Mouse (Mus musculus) heart, adult 18-20 months (tissue): ENCODE measurements around the gene Smug1. TPM values are rescaled to one million over a fixed set of nuclear protein-coding genes. Genes with fewer than 3 reads are reported as not detected.
A peak's percentile ranks its signal among the peaks of the same experiment; 100 is the strongest.

ENCODE experiments used
- DNase-seq, 2 experiments: peaks; one replicate each; pipeline ENCODE4 v3.0.0; 2021 to 2022; ENCODE audit warnings: mixed read lengths in 1 of 2
- total RNA-seq, 2 experiments: library from RNA; stranded (reverse); gene quantifications; 2 replicates each; pipeline ENCODE4 v1.2.3; 2021

Gene Smug1
- total RNA-seq, 2 experiments from 2014 or later = 10.9 to 12.9 TPM

DNA sequence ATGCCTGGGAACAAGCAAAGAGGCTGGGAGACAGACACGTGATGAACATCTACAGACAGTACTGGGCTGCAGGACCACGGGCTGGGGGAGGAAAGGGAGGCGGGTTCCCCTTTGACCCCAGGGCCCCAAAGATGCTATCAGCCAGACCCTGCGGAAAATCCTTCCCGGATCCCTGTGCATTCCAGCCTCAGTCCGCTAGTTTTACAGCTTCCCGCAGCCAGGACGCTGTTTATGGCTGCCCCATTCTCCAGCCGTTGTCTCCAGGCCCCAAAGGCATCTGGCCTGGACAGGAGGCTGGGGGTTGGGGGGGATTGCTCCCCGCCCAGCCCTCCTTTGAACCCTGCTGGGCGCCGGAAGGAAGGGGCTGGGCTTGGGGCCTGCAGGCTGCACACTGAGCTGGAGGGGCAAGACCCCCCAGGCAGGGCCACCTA is 10.7 kb upstream of the Smug1 start:
- DNase-seq = no peak

DNA sequence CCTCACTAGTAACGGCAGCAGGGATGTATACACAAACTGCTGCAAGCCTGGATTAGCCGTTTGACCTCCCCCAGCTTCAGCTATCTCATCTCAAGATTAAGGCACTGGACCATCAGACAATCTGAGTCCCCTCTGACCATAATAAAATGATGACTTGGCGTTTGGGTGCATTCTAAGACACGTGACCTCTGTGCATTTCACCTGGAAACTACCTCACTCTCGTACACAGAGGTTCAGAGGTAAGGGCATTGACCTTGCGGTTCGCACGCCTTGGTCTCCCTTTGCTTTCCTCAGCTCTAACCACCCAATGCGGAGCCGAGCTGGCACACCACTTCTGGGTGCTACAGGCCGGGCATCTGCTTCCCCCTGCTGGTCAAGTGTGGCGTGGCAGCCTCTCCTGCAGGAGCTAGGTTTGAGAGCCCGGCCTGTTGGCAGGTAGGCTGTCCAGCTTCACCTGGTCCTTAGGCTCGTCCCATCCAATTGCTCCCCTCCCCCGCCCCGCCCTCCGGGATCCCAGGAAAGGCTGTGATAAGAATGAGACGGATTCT is 10.1 kb upstream of the Smug1 start:
- DNase-seq = peak; percentile 86 to 94

DNA sequence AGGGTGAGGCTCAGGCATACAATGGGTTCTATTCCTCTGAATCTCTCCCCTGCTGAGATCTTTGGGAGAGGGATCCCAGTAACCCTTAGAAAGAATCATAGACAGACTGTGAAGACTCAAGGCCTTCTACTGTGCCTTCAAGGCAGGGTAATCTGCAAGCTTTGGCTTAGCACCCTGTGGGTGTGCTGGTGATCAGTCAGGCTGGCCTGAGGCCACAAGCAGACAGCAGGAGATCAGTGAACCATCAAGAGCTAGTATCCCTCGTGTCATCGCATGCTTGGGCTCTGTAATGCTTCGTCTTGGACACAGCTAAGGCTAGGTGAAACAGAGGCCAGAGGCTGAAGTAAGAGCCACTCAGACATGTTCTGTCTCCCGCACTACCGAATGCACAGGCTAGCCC is 6.4 kb upstream of the Smug1 start:
- no peak for DNase-seq

- DNase-seq = peak; percentile 29 to 63
These were observed 5.6 kb upstream of the Smug1 start for GRCm38 (mm10) chr15:103172537-103172936.

DNA sequence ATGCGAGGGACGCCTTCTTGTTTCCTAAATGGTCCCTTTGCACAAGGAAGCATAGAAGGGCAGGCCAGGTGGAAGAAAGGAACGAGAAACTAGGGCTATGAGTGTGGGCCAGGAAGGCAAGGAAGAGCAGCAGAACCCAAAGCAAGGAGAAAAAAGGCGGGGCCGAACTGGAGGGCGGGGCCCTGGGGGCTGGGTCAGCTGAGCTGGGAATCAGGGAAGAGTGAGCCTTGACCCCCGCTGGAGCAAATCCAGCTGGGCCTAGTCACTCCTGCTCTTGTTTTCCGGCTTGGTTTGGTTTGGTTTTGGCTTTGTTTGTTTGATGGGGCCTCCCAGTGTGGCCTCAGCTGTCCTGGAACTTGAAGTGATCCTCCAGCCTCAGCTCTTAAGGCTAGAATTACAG is 4.4 kb upstream of the Smug1 start:
- DNase-seq = no peak

DNA sequence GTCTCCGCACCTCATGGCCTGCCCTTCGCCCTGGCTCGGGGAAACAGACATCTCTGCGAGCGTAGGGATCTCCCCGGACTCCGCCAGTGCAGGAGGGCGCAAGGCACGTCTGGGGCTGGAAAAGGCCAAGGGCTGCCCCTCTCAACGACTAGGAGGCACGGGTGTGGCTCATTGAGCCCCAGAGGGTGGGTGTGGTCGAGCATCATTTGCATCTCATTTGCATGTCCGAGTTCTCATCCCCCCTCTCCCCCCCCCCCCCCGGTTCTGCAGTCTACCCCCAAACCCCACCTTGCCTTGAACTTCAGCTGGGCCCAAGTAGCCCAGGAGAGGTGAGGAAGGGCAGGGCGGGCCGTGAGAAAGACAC is 3.4 kb upstream of the Smug1 start:
- no peak for DNase-seq

- no peak for DNase-seq
These were observed 2.9 kb upstream of the Smug1 start for GRCm38 (mm10) chr15:103169612-103170315.

- no peak for DNase-seq
These were observed 2.1 kb upstream of the Smug1 start for GRCm38 (mm10) chr15:103168801-103169611.

DNA sequence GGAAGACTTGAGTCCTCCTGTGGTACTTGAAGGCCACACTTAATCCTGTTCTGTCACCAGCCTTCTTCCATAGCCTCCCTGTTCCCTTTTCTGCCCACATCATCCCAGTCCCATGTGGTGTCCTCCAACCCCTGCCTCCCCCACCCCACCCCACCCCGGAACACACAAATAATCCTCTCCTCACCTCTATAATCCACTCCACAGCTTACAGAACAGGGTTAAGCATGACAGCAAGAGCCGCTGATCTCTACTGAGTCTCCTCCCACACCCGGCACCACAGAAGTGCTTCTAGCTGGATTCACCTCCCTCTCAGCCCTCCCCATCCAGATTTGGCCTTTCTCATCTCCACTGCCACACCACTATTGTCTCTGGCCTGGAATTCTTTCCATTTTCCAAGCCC is 894 bp upstream of the Smug1 start:
- DNase-seq = no peak

GRCm38 (mm10) chr15:103165924-103166323 is 968 bp downstream of the Smug1 start:
- DNase-seq = no peak

GRCm38 (mm10) chr15:103165379-103165778 is 1.5 kb downstream of the Smug1 start:
- peak; percentile 87 to 92 for DNase-seq

- peak; percentile 94 to 95 for DNase-seq
These were observed 3.5 kb downstream of the Smug1 start for GRCm38 (mm10) chr15:103163182-103163919.

DNA sequence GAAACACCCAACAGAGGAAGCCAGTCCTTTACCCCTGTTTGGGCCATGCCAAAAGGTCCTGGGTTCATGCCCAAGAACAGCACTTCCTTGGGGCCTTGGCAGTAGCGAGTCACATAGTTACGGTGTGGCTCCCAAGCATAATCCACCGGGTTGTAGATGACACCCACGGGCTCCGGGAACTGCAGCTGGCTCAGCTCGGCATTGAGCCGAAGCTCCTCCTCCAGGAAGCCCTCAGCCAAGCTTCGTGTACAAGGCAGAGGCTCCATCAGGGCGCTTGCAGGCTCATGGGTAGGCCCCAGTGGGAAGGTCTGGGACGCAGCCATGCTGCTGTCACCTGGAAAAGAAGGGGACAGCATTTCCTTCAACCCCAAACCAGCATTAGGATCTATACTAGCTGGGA is 9.3 kb downstream of the Smug1 start:
- DNase-seq = no peak

DNA sequence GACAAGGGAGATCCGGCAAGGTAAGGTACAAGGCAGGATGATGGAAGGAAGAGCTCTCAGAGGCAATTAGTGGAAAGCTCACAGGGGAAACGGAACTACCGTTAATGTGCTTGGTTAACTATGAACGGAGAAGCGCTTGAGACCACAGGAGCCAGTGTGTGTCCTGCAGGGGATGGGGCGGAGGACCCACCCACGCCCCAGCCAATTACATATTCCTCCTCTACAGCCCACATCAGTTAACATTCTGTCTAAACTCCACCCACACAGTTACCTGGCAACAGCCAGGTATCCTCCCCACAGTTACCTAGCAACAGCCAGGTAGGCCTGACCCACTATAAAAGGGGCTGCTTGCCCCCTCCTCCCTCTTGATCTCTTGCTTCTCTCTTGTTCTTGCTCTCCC is 10.0 kb downstream of the Smug1 start:
- DNase-seq = no peak

DNA sequence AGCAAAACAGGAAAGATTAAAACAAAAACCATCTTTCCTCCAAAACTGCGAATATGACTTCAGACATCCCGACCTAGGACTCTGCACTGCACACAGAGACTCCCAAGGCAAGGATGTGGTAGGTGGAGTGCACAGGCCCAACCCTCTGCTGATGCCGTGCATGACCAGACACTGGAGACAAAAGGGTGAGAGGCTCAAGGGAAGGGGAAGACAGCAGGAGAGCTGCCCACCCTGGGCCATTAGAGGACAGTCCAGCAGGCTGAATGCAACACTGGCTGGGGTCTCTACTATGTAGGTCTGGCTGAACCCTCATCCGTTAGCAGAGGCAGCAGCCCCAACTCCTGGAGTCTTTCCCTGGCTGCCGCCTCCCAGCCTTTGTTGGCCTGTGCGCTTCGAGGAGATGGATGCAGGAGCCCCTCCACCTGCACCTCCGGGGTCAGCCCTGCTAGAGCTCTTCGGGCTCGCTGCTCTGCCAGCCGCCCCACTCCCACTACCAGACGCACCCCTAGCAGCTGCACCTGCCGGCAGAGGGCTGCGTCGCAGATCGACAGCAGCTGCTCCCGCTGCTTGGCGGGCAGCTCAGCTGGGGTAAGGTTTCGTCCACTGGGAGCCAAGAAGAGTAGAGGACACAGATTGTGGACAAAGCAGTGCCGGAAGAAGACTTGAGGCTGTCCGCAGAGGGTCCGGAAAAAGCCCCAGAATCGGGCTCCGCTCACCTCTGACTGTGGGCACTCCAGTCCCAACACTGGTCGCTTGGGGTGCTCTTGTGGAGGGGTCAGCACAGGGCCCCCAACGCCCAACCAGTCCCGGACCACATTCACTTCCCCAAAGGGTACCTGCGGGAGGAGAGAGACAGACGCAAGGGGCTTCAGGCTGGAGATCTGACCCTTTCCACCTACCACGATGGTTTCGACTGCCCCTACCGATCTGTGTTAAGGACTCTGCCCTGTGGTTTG is 11.2 kb downstream of the Smug1 start:
- DNase-seq = no peak

GRCm38 (mm10) chr15:103152890-103153610 is 13.8 kb downstream of the Smug1 start:
- DNase-seq = no peak

DNA sequence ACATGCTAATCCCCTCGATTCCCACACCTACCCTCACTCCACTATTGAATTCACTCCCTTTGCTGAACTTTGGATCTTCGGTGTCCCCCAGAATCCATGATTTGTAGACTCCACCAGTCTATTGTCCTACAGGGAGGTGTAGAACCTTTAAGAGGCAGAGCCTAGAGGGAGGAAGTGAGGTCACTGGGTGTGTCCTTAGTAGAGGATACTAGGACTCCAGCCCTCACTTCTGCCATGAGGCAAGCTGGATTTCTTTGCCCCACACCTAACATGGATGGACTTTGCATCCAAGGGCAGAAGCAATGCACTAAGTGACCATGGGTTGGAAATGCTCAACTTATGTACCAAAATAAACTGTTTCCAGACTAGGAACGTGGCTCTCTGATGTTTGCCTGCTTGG is 14.5 kb downstream of the Smug1 start:
- DNase-seq = no peak

DNA sequence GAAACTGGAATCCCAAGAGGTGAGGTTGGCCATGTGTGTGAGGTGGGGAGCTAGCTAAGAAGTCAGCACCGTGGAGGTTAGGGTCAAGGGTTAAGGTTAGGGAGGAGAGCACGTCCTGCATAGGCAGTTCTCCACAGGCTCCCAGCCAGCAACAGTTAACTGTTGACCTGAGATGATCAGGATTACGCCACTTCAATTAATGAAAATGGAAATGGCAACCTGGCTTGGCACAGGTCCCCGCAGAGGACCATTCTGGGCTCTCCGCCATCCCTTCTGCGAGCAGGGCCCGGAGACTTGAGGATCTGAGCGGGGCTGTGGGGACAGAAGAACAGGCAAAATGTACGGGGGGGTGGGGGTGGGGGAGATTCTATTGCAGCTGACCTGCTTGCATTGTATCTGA is 19.1 kb downstream of the Smug1 start:
- no peak for DNase-seq

- DNase-seq = no peak
These were observed 19.5 kb downstream of the Smug1 start for GRCm38 (mm10) chr15:103147422-103147690.

GRCm38 (mm10) chr15:103146627-103147421 is 20.1 kb downstream of the Smug1 start:
- no peak for DNase-seq
